Mouse (Mus musculus): Measurements from ENCODE around the gene Cyb561d1.

GRCm38 (mm10) chr3:108200329-108201323, at the start of gene Cyb561d1:
- TF ChIP-seq GATA1 (IDR thresholded peaks at IDR 0.05; ENCODE audit: borderline replicate concordance, low read length): no peak
- TF ChIP-seq FLI1 (IDR thresholded peaks at IDR 0.05; ENCODE audit: low read length): no peak
